26 mouse cellular contexts compared by ENCODE assay signal in the genomic region with DNA sequence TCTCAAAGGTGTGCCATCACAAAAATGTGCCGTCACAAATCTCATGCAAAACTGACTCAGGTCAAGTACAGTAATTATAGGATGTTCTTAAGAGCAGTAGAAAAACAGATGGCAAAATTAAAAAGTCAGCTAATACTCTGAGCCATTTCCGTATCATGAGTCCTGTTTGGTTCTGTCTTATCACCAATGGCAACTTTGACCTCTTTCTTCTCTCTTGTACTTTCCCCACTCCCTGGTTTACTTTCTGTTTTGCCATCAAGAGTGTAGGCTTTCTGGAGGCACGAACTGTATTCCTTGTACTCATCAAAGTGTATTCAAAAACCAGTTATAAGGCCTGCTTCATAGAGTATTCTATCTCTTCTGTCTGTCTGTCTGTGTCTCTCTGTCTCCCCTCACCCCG.
DNase-seq lines count a peak whose midpoint lies in the region; ATAC-seq and TF ChIP-seq lines count a peak whose summit lies in the region.
"Had no signal": no experiment of that assay in that cellular context is flagged by ENCODE, and none has a peak within 500 bp of the region (broad histone marks: within the 10 kb centered on the region; RNA-seq: fewer than 3 reads in every experiment).

No protein-coding gene starts in this region.

- no peak overlapping the region for H3K9ac ChIP-seq in heart, postnatal 0 days (replicated peaks; ENCODE audit: low read depth, low read length)
- no peak overlapping the region for H3K9ac ChIP-seq in liver, adult 2 months (ENCODE audit: low read depth, low read length)
- H3K9ac ChIP-seq in liver, postnatal 0 days (replicated peaks), result no peak overlapping the region
- H3K9ac ChIP-seq: embryonic facial prominence, embryonic 12.5 days; forebrain, embryonic 13.5 days; forebrain, embryonic 15.5 days had no signal

- no peak overlapping the region for H3K4me2 ChIP-seq in heart, postnatal 0 days (ENCODE audit: low read depth, low read length)
- no peak overlapping the region for H3K4me2 ChIP-seq in liver, postnatal 0 days (ENCODE audit: low read depth, low read length)
- H3K4me2 ChIP-seq: embryonic facial prominence, embryonic 12.5 days; forebrain, embryonic 13.5 days; forebrain, embryonic 15.5 days had no signal

- H3K27ac ChIP-seq in gastrocnemius, adult 2 months, result peak overlapping the region; percentile 74
- H3K27ac ChIP-seq in heart, postnatal 0 days (ENCODE audit: low read depth), result 0 out of 2 replicates have a peak overlapping the region, but pooled peaks have one; percentile 30
- H3K27ac ChIP-seq in liver, adult 2 months (replicated peaks; ENCODE audit: insufficient read depth, low read depth, low read length), result no peak overlapping the region
- no peak overlapping the region for H3K27ac ChIP-seq in liver, postnatal 0 days (ENCODE audit: low read depth)
- peak overlapping the region; percentile 33 for H3K27ac ChIP-seq in brown adipose tissue, adult 24 weeks (replicated peaks; ENCODE audit: low read depth, low read length)
- H3K27ac ChIP-seq: embryonic facial prominence, embryonic 10.5 days; embryonic facial prominence, embryonic 12.5 days; forebrain, embryonic 13.5 days; forebrain, embryonic 15.5 days had no signal

- TF ChIP-seq CTCF in gastrocnemius, adult 2 months (IDR thresholded peaks at IDR 0.05), result no peak
- TF ChIP-seq CTCF in heart, postnatal 0 days (IDR thresholded peaks at IDR 0.05; ENCODE audit: low read depth), result no peak
- no peak for TF ChIP-seq CTCF in liver, adult 2 months (IDR thresholded peaks at IDR 0.05; ENCODE audit: low read depth, low read length)
- TF ChIP-seq CTCF in liver, postnatal 0 days (IDR thresholded peaks at IDR 0.05; ENCODE audit: low read depth), result no peak

- ATAC-seq in heart, postnatal 0 days (ENCODE audit: insufficient read depth, low read depth), result no peak
- no peak for ATAC-seq in liver, postnatal 0 days
- ATAC-seq: activated CD4-positive, CD25-positive, alpha-beta regulatory T cell, adult 4 months; CD4-positive, CD25-positive, alpha-beta regulatory T cell, adult 4 months; forebrain, embryonic 13.5 days; forebrain, embryonic 15.5 days; Patski had no signal

- H3K27me3 ChIP-seq in heart, postnatal 0 days (ENCODE audit: control insufficient read depth, insufficient read depth, low read length), result no peaks in the 10 kb centered on the region
- H3K27me3 ChIP-seq in liver, adult 2 months (ENCODE audit: control insufficient read depth, insufficient read depth, low read length), result no peaks in the 10 kb centered on the region
- H3K27me3 ChIP-seq in liver, postnatal 0 days (ENCODE audit: insufficient read depth, low read length), result no peaks in the 10 kb centered on the region
- H3K27me3 ChIP-seq: CH12.LX; embryonic facial prominence, embryonic 12.5 days; forebrain, embryonic 13.5 days; forebrain, embryonic 15.5 days had no signal

- no peak for DNase-seq in gastrocnemius, adult 2 months
- no peak for DNase-seq in gastrocnemius, postnatal 4 days (ENCODE audit: low spot score in 2 of 2)
- DNase-seq in heart, postnatal 0 days (ENCODE audit: low spot score), result no peak
- no peak for DNase-seq in heart, postnatal 36 days
- DNase-seq in liver, adult 2 months (ENCODE audit: extremely low read depth, low read depth, low spot score), result peak; percentile 51
- DNase-seq in liver, postnatal 0 days, result no peak
- no peak for DNase-seq in frontal cortex, postnatal 25 days (ENCODE audit: low spot score in 2 of 2)
- DNase-seq: adrenal gland, adult 2 months; adrenal gland, postnatal 10 days; adrenal gland, postnatal 25 days; B cell, adult 2 months; cerebellum, adult 11-12 months; cerebellum, adult 2 months; cerebellum, adult 9-10 months; cerebellum, postnatal 10 days; cerebellum, postnatal 25 days had no signal

- no peak for TF ChIP-seq POLR2A in liver, adult 2 months (IDR thresholded peaks at IDR 0.05; ENCODE audit: extremely low read depth, insufficient read depth, low read length)

- TF ChIP-seq EP300 in heart, postnatal 0 days (IDR thresholded peaks at IDR 0.05; ENCODE audit: low read depth), result no peak
- no peak for TF ChIP-seq EP300 in liver, postnatal 0 days (IDR thresholded peaks at IDR 0.05; ENCODE audit: low read depth)

- no peaks in the 10 kb centered on the region for H3K9me3 ChIP-seq in heart, postnatal 0 days (replicated peaks; ENCODE audit: control insufficient read depth, low read length)
- no peaks in the 10 kb centered on the region for H3K9me3 ChIP-seq in liver, postnatal 0 days (ENCODE audit: low read length)
- H3K9me3 ChIP-seq: embryonic facial prominence, embryonic 10.5 days; embryonic facial prominence, embryonic 12.5 days; forebrain, embryonic 13.5 days; forebrain, embryonic 15.5 days; G1E had no signal

- peak overlapping the region; percentile 13; the same call in 1 of the 2 replicates for H3K4me3 ChIP-seq in gastrocnemius, adult 2 months
- H3K4me3 ChIP-seq in heart, postnatal 0 days (ENCODE audit: low read depth, low read length), result no peak overlapping the region
- H3K4me3 ChIP-seq in liver, adult 2 months (ENCODE audit: insufficient read depth, low read depth, low read length), result no peak overlapping the region
- H3K4me3 ChIP-seq in liver, postnatal 0 days (ENCODE audit: low read depth, low read length), result no peak overlapping the region
- H3K4me3 ChIP-seq in brown adipose tissue, adult 24 weeks (ENCODE audit: insufficient read depth, low read depth, low read length), result no peak overlapping the region
- H3K4me3 ChIP-seq: embryonic facial prominence, embryonic 10.5 days; embryonic facial prominence, embryonic 12.5 days; forebrain, embryonic 13.5 days; forebrain, embryonic 15.5 days had no signal

- WGBS in heart, postnatal 0 days, result 64% methylated on average over 4 of the region's 4 CpGs
- 53% methylated on average over 4 of the region's 4 CpGs for WGBS in liver, adult 2 months
- WGBS in liver, postnatal 0 days (ENCODE audit: insufficient replicate concordance), result 63% methylated on average over 4 of the region's 4 CpGs

- no peaks in the 10 kb centered on the region for H3K36me3 ChIP-seq in heart, postnatal 0 days (replicated peaks; ENCODE audit: control insufficient read depth, insufficient read depth, low read length)
- peaks cover 1% of the 10 kb centered on the region; the same call in 1 of the 2 replicates for H3K36me3 ChIP-seq in liver, adult 2 months (ENCODE audit: control insufficient read depth, insufficient read depth, low read length)
- no peaks in the 10 kb centered on the region for H3K36me3 ChIP-seq in liver, postnatal 0 days (replicated peaks; ENCODE audit: insufficient read depth, low read length)
- H3K36me3 ChIP-seq: embryonic facial prominence, embryonic 10.5 days; embryonic facial prominence, embryonic 12.5 days; forebrain, embryonic 15.5 days had no signal

- H3K79me2 ChIP-seq in liver, adult 2 months (ENCODE audit: control insufficient read depth, insufficient read depth, low read length), result peaks cover 7% of the 10 kb centered on the region; the same call in 1 of the 2 replicates

- intact Hi-C loops in gastrocnemius, adult 2 months (cut with DNase I), result no loop called here
- intact Hi-C loops in heart, postnatal 36 days (cut with DNase I), result no loop called here

- H3K4me1 ChIP-seq in heart, postnatal 0 days (ENCODE audit: control insufficient read depth, insufficient read depth), result peaks cover 16% of the 10 kb centered on the region; the same call in 1 of the 2 replicates
- H3K4me1 ChIP-seq in liver, adult 2 months (ENCODE audit: control insufficient read depth, insufficient read depth, low read length), result peaks cover 12% of the 10 kb centered on the region; the same call in 1 of the 2 replicates
- H3K4me1 ChIP-seq in liver, postnatal 0 days (ENCODE audit: insufficient read depth), result no peaks in the 10 kb centered on the region
- H3K4me1 ChIP-seq in brown adipose tissue, adult 24 weeks (ENCODE audit: control insufficient read depth, insufficient read depth, insufficient read length, low read length), result no peaks in the 10 kb centered on the region
- H3K4me1 ChIP-seq: embryonic facial prominence, embryonic 12.5 days; forebrain, embryonic 13.5 days; forebrain, embryonic 15.5 days had no signal

Comparison
In these comparisons a context has a peak if more than half of its experiments do, and no peak if none do; other contexts are left out.
1. H3K27ac ChIP-seq: peak in gastrocnemius, adult 2 months (single experiment), heart, postnatal 0 days (single experiment) and brown adipose tissue, adult 24 weeks (single experiment); none in liver, adult 2 months (single experiment) and liver, postnatal 0 days (single experiment).